Mouse (Mus musculus) liver, embryonic 11.5 days (tissue): ENCODE measurements at regions not wholly inside any gene's neighbourhood (a gene's known extent, or its start where the extent isn't known, plus 50 kb on each side); places are given as distances from the start of the nearest gene placed in this dataset.

Experiments used
- ATAC-seq: fragments of 200-750 bp; cut with Nextera tagmentation; replicated peaks from 2 replicates; pipeline ENCODE4 v1.8.0; 2017; ENCODE audit warnings: moderate number of reproducible peaks, mild to moderate bottlenecking, moderate TSS enrichment, moderate library complexity; ENCODE audit not compliant: low FRiP score
- DNase-seq: peaks from one replicate; pipeline ENCODE4 v3.0.0-alpha.2; 2017; ENCODE audit warnings: low spot score
- H3K27ac ChIP-seq: fragments of 300-500 bp; sonication (generic); 2 replicates; pipeline ENCODE4 v1.5.1; 2014; ENCODE audit warnings: mild to moderate bottlenecking, low read depth, low read length, control low read depth
- H3K27me3 ChIP-seq: fragments of 300-500 bp; sonication (generic); replicated peaks from 2 replicates; pipeline ENCODE4 v1.6.1; 2014; ENCODE audit warnings: low read length, mixed read lengths; ENCODE audit not compliant: control insufficient read depth, insufficient read depth
- H3K36me3 ChIP-seq: fragments of 300-500 bp; sonication (generic); 2 replicates; pipeline ENCODE4 v1.6.1; 2014; ENCODE audit warnings: mild to moderate bottlenecking, low read length, moderate library complexity, mixed read lengths; ENCODE audit not compliant: control insufficient read depth, insufficient read depth
- H3K4me1 ChIP-seq: fragments of 300-500 bp; sonication (generic); replicated peaks from 2 replicates; pipeline ENCODE4 v1.6.1; 2014; ENCODE audit warnings: low read length, mixed read lengths; ENCODE audit not compliant: control insufficient read depth, insufficient read depth
- H3K4me2 ChIP-seq: fragments of 300-500 bp; sonication (generic); 2 replicates; pipeline ENCODE4 v1.6.1; 2014; ENCODE audit warnings: mild to moderate bottlenecking, control low read depth, moderate library complexity
- H3K4me3 ChIP-seq: fragments of 300-500 bp; sonication (generic); 2 replicates; pipeline ENCODE4 v1.5.1; 2014; ENCODE audit warnings: low read depth, low read length, control low read depth
- H3K9ac ChIP-seq: fragments of 300-500 bp; sonication (generic); 2 replicates; pipeline ENCODE4 v1.6.1; 2014; ENCODE audit warnings: low read depth, low read length, control low read depth
- H3K9me3 ChIP-seq: fragments of 300-500 bp; sonication (generic); 2 replicates; pipeline ENCODE4 v1.6.1; 2016; ENCODE audit warnings: low read length, inconsistent platforms, mixed read lengths; ENCODE audit not compliant: control insufficient read depth
- WGBS: fragments of 180-500 bp; shearing (Covaris S2); extraction: QIAGEN DNeasy Blood & Tissue Kit; methylation state at CpG from one replicate; pipeline ENCODE4 v1.1.7; 2014; 5-methylcytosine and 5-hydroxymethylcytosine counted together

- Histone ChIP-seq H3K27ac (no peak overlapping the region), H3K27me3 (no peaks in the 10 kb centered on the region), H3K36me3 (no peaks in the 10 kb centered on the region), H3K4me2 (no peak overlapping the region), H3K4me3 (no peak overlapping the region), H3K4me1 (no peaks in the 10 kb centered on the region), H3K9me3 (no peaks in the 10 kb centered on the region), H3K9ac (no peak overlapping the region)
- WGBS = 89% methylated on average over 10 of the region's 10 CpGs
- no peak for DNase-seq
- no peak for ATAC-seq
Observed at GRCm38 (mm10) chr10:96515164-96515922, 101.5 kb upstream of the Btg1 start.

DNA sequence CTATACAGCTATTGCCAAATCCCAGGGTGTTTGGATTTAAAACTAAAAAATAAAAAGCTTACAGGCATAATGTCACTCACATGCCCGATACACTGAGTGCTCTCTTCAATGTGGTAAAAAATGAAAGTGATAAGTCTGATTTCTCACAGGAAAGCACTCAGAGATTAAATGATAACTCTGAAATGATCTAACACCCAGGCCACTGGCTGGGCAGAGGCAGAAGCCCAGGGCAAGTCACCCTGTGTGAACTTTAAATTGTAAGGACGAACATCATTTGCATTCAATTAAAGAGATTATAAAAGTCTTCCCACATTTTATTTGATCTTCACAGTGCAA, 100.9 kb upstream of the Btg1 start:
- no peak for ATAC-seq
- Histone ChIP-seq H3K4me2 (no peak overlapping the region), H3K9me3 (no peaks in the 10 kb centered on the region), H3K36me3 (no peaks in the 10 kb centered on the region), H3K27ac (no peak overlapping the region), H3K4me3 (no peak overlapping the region), H3K27me3 (no peaks in the 10 kb centered on the region), H3K4me1 (no peaks in the 10 kb centered on the region), H3K9ac (no peak overlapping the region)
- no peak for DNase-seq
- WGBS = 78% methylated on average over 2 of the region's 2 CpGs

- ATAC-seq = no peak
- H3K9ac ChIP-seq = no peak overlapping the region
- DNase-seq = no peak
- H3K27me3 ChIP-seq = no peaks in the 10 kb centered on the region
- H3K27ac ChIP-seq = no peak overlapping the region
- H3K4me3 ChIP-seq = no peak overlapping the region
- no peaks in the 10 kb centered on the region for H3K36me3 ChIP-seq
- no peaks in the 10 kb centered on the region for H3K4me1 ChIP-seq
- no peaks in the 10 kb centered on the region for H3K9me3 ChIP-seq
- no peak overlapping the region for H3K4me2 ChIP-seq
- WGBS = 73% methylated on average over 3 of the region's 3 CpGs
Observed at GRCm38 (mm10) chr10:96519411-96519810, 97.4 kb upstream of the Btg1 start.

DNA sequence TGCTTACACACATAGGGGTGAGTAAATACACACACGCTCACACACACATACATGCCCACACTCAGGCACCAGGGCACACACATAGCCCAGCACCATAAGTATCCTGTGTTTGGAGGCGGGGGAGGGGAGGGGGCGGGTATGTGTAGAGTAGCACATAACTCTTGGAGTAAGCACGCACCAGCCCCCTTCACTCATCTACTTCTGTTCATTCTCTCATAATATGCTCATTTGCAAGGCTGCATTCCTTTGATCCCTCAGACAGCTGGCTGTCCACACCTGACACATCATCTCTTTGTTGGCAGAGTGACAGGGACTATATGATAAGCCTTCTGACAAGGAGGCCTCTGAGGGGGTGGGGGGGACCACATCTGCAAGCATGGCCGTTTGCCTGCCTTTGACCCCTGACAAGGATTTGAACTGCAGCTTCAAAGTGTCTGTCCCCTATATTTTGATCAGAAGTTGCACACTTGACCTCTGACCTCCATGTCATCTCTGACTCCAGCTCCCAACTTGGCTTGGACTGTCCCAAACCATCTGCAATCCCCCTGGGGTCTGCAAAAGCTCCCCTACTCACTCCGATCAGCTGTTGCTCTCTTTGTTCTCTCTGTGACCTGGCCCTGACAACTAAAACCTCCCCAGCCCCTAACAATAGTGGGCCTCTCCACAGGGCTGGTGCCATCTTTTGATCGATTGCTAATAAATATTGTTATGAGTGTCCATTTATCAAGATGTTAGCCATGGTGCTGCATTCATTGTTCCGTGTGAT, 95.6 kb upstream of the Btg1 start:
- WGBS = 73% methylated on average over 8 of the region's 8 CpGs
- DNase-seq (no peak), ATAC-seq (no peak)
- Histone ChIP-seq H3K27me3 (no peaks in the 10 kb centered on the region), H3K27ac (no peak overlapping the region), H3K4me3 (no peak overlapping the region), H3K9ac (no peak overlapping the region), H3K36me3 (no peaks in the 10 kb centered on the region), H3K4me1 (no peaks in the 10 kb centered on the region), H3K4me2 (no peak overlapping the region), H3K9me3 (no peaks in the 10 kb centered on the region)

DNA sequence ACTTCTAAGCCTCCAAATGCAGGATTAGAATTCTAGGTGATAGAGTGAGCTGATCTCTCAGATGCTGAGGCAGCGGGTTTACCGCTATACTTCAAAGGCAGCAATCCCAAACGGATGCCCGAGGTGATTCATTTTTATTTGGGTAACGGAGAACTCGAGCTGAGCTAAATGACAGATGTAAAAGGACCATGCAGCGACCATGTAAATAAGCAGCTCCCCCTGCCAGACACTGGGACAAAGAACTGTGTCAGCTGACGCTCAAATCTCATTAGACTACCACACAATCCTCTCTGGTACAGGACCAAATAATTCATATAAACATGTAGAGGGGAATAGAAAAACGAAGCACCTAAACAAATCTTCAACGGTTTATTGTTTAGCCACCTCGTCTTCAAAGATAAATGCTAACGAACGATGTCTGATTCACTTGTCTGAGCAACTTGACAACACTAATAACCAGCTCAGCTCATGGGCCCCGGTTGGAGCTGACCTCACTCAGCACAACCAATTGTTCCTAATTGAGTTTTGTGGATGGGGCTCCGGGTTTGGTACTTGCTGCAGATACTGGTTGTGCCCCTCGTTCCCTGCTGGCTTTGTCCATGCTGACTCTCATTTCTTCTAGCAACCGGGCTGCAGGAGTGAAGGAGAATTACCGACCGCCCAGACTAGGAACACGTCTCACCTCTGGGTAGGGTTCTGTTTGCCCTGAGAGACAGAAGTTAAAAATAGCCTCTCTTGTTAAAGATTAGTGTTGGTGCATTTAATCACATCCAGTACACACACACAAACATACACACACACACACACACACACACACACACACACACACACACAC, 92.6 kb upstream of the Btg1 start:
- Histone ChIP-seq H3K9me3 (no peaks in the 10 kb centered on the region), H3K27me3 (no peaks in the 10 kb centered on the region), H3K4me1 (no peaks in the 10 kb centered on the region), H3K4me3 (no peak overlapping the region), H3K9ac (no peak overlapping the region), H3K36me3 (no peaks in the 10 kb centered on the region), H3K4me2 (no peak overlapping the region), H3K27ac (no peak overlapping the region)
- DNase-seq (peak; percentile 26), ATAC-seq (no peak)
- 70% methylated on average over 20 of the region's 20 CpGs for WGBS

GRCm38 (mm10) chr10:96527864-96528263, 88.9 kb upstream of the Btg1 start:
- WGBS = 84% methylated on average over 3 of the region's 3 CpGs
- Histone ChIP-seq H3K27ac (no peak overlapping the region), H3K9ac (no peak overlapping the region), H3K4me1 (no peaks in the 10 kb centered on the region), H3K4me2 (no peak overlapping the region), H3K36me3 (no peaks in the 10 kb centered on the region), H3K9me3 (no peaks in the 10 kb centered on the region), H3K4me3 (no peak overlapping the region), H3K27me3 (no peaks in the 10 kb centered on the region)
- ATAC-seq (no peak), DNase-seq (no peak)

DNA sequence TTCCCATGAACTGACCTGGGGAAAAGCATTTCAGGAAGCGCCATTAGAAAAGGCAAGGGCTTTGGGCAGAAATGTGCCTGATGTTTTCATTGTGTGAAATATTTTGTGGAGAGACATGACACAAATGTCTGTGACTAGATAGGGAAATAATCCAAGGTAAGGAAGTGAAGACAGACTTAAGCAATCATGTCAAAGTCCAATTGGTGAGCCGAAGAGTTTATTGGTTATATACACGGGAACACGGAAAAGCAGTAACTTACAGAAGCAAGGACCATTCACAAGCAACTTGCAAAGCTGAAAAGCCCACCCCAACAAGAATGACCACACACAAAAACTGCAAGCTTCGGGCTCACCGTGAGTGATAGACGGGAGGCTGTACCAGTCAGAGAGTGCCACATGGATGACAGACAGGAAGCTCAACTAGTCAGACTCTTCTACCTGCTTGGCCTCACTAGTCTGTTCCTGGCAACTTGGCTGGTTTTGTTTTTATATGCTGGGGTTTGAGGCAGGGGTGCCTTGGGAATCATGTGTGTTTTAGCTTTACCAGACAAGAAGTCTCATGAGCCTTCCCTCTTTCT, 82.2 kb upstream of the Btg1 start:
- DNase-seq = no peak
- 90% methylated on average over 7 of the region's 7 CpGs for whole genome bisulfite sequencing
- no peaks in the 10 kb centered on the region for H3K36me3 ChIP-seq
- H3K4me3 ChIP-seq = no peak overlapping the region
- ATAC-seq = no peak
- H3K4me1 ChIP-seq = no peaks in the 10 kb centered on the region
- no peak overlapping the region for H3K27ac ChIP-seq
- H3K9me3 ChIP-seq = no peaks in the 10 kb centered on the region
- H3K27me3 ChIP-seq = no peaks in the 10 kb centered on the region
- H3K9ac ChIP-seq = no peak overlapping the region
- no peak overlapping the region for H3K4me2 ChIP-seq

- Histone ChIP-seq H3K27me3 (no peaks in the 10 kb centered on the region), H3K36me3 (no peaks in the 10 kb centered on the region), H3K4me2 (no peak overlapping the region), H3K9ac (no peak overlapping the region), H3K27ac (no peak overlapping the region), H3K4me1 (no peaks in the 10 kb centered on the region), H3K4me3 (no peak overlapping the region), H3K9me3 (no peaks in the 10 kb centered on the region)
- WGBS = 67% methylated on average over 9 of the region's 9 CpGs
- DNase-seq = no peak
- no peak for ATAC-seq
Observed at GRCm38 (mm10) chr10:96535461-96535860, 81.3 kb upstream of the Btg1 start.
